Mouse (Mus musculus) liver, adult 2 months (tissue): ENCODE measurements around the gene Tph2.

Source experiments
- CTCF ChIP-seq: fragments of 200-500 bp; IDR thresholded peaks from 2 replicates; pipeline ENCODE4 v1.5.1; 2011; ENCODE audit warnings: low read depth, low read length, control low read depth
- POLR2A ChIP-seq: fragments of 200-500 bp; IDR thresholded peaks from 2 replicates; pipeline ENCODE4 v1.6.1; 2011; ENCODE audit warnings: low read length, control low read depth; ENCODE audit not compliant: insufficient read depth; ENCODE audit errors: extremely low read depth

DNA sequence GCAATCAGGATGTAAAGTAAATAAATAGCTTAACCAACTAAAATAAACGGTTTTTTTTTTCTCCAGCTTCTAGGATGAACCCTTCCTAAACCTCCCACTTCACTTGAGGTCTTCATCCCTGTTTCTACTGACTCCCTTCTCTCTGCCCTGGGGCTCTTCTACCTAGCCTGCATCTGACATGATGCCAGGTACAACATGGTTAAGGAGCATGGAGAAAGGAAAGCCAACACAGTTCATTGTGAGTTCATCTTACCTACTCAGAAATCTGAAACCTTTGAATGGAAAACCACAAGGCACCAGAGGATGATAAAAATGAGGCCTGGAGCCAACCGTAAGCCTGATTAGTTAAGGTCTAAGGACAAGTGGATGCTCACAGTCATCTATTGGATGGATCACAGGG, 123.3 kb downstream of the Tph2 start:
- TF ChIP-seq CTCF (no peak), POLR2A (no peak)
